24 mouse cellular contexts compared by ENCODE assay signal in genomic region chr15:82829917-82830316, GRCm38 (mm10). TPM values are rescaled to one million over a fixed set of nuclear protein-coding genes. Genes with fewer than 3 reads are reported as not detected.
"Had no signal": no experiment of that assay in that cellular context is flagged by ENCODE, and none has a peak within 500 bp of the region (broad histone marks: within the 10 kb centered on the region; RNA-seq: fewer than 3 reads in every experiment).

No protein-coding gene starts in this region.

- H3K36me3 ChIP-seq: lung, embryonic 15.5 days; neural tube, embryonic 12.5 days had no signal

- H3K27ac ChIP-seq: lung, embryonic 15.5 days; macrophage; midbrain, embryonic 12.5 days; neural tube, embryonic 12.5 days had no signal

- H3K4me1 ChIP-seq: lung, embryonic 15.5 days; midbrain, embryonic 12.5 days; neural tube, embryonic 12.5 days had no signal

- H3K27me3 ChIP-seq: lung, embryonic 15.5 days; megakaryocyte, embryonic 14.5 days; midbrain, embryonic 12.5 days; neural tube, embryonic 12.5 days had no signal

- DNase-seq: liver, postnatal 0 days; lung, adult 2 months; lung, postnatal 14 days; lung, postnatal 36 days; midbrain, embryonic 14.5 days; retina, postnatal 1 day; right cerebral cortex, adult 18-20 months; right cerebral cortex, postnatal 25 days; right cerebral cortex, postnatal 4 days; spleen, adult 18-20 months; thymus, adult 18-20 months; thymus, postnatal 14 days; thymus, postnatal 36 days had no signal

- H3K9me3 ChIP-seq: lung, embryonic 15.5 days; megakaryocyte, embryonic 14.5 days; midbrain, embryonic 12.5 days; neural tube, embryonic 12.5 days had no signal

- H3K4me3 ChIP-seq: lung, embryonic 15.5 days; megakaryocyte, embryonic 14.5 days; midbrain, embryonic 12.5 days; neural tube, embryonic 12.5 days had no signal

- ATAC-seq: liver, postnatal 0 days; lung, postnatal 0 days had no signal

- H3K9ac ChIP-seq: liver, postnatal 0 days; lung, embryonic 15.5 days; midbrain, embryonic 12.5 days; neural tube, embryonic 12.5 days had no signal

- H3K4me2 ChIP-seq: lung, embryonic 15.5 days; midbrain, embryonic 12.5 days; neural tube, embryonic 12.5 days had no signal

RNA-seq across cellular contexts. Expression of gene Cyp2d26, which starts 35.8 kb away (rescaled TPM):
- total RNA-seq: megakaryocyte progenitor cell, adult 5-6 weeks; midbrain, postnatal 0 days; monocyte, adult 5-6 weeks; neutrophil, adult 5-6 weeks had no signal
- polyA plus RNA-seq: lung, postnatal 0 days; macrophage; midbrain, embryonic 12.5 days; midbrain, postnatal 0 days; neural tube, embryonic 12.5 days; neural tube, embryonic 14.5 days had no signal
